Mouse (Mus musculus): ENCODE results near the gene Med21. TPM values are rescaled to one million over a fixed set of nuclear protein-coding genes. Genes with fewer than 3 reads are reported as not detected.
A peak's percentile ranks its signal among the peaks of the same experiment; 100 is the strongest.

Med21 gene
- 70.3 and 72.0 TPM in 2 replicates for total RNA-seq (2021)
- long read RNA-seq, transcript Med21-201 (4 exons, 814 nt), result major isoform, 20 of 25 reads
- long read RNA-seq, partial matches to known transcripts, result 1 of 25 reads
- long read RNA-seq, other reads (novel, unspliced or antisense), result 3 of 25 reads

GRCm38 (mm10) chr6:146642276-146643183 lies at the start of gene Med21, which contains the start of gene Tm7sf3:
Gene Med21 (plus strand): TSS chr6:146642547.
Gene Tm7sf3 (minus strand): TSS chr6:146642824.
- DNase-seq, result peak; percentile 99

GRCm38 (mm10) chr6:146602601-146603000 lies 39.7 kb upstream of the Med21 start:
- peak; percentile 52 for DNase-seq

- DNase-seq, result peak; percentile 6
Observed at GRCm38 (mm10) chr6:146603651-146604050, 38.7 kb upstream of the Med21 start.

GRCm38 (mm10) chr6:146611385-146611784 lies 31.0 kb upstream of the Med21 start:
- no peak for DNase-seq

- DNase-seq, result no peak
Observed at GRCm38 (mm10) chr6:146611897-146612296, 30.4 kb upstream of the Med21 start.

- DNase-seq, result no peak
Observed at GRCm38 (mm10) chr6:146612736-146613135, 29.6 kb upstream of the Med21 start.

GRCm38 (mm10) chr6:146613907-146614306 lies 28.4 kb upstream of the Med21 start:
- no peak for DNase-seq

- no peak for DNase-seq
Observed at GRCm38 (mm10) chr6:146614541-146614940, 27.8 kb upstream of the Med21 start.

GRCm38 (mm10) chr6:146615891-146616290 lies 26.5 kb upstream of the Med21 start:
- no peak for DNase-seq

GRCm38 (mm10) chr6:146616670-146617069 lies 25.7 kb upstream of the Med21 start:
- no peak for DNase-seq

GRCm38 (mm10) chr6:146628123-146628522 lies 14.2 kb upstream of the Med21 start:
- no peak for DNase-seq

GRCm38 (mm10) chr6:146629781-146630756 lies 12.3 kb upstream of the Med21 start:
- no peak for DNase-seq

GRCm38 (mm10) chr6:146630961-146631360 lies 11.4 kb upstream of the Med21 start:
- peak; percentile 62 for DNase-seq

GRCm38 (mm10) chr6:146631847-146632246 lies 10.5 kb upstream of the Med21 start:
- no peak for DNase-seq

GRCm38 (mm10) chr6:146632403-146632802 lies 9.9 kb upstream of the Med21 start:
- no peak for DNase-seq

- no peak for DNase-seq
Observed at GRCm38 (mm10) chr6:146633097-146633496, 9.2 kb upstream of the Med21 start.

GRCm38 (mm10) chr6:146633629-146634014 lies 8.7 kb upstream of the Med21 start:
- no peak for DNase-seq

- peak; percentile 87 for DNase-seq
Observed at GRCm38 (mm10) chr6:146634015-146634722, 8.2 kb upstream of the Med21 start.

GRCm38 (mm10) chr6:146634759-146635606 lies 7.4 kb upstream of the Med21 start:
- DNase-seq, result no peak

GRCm38 (mm10) chr6:146636482-146636881 lies 5.9 kb upstream of the Med21 start:
- DNase-seq, result no peak
